Mouse (Mus musculus): ENCODE data around the gene Mgea5.

DNA sequence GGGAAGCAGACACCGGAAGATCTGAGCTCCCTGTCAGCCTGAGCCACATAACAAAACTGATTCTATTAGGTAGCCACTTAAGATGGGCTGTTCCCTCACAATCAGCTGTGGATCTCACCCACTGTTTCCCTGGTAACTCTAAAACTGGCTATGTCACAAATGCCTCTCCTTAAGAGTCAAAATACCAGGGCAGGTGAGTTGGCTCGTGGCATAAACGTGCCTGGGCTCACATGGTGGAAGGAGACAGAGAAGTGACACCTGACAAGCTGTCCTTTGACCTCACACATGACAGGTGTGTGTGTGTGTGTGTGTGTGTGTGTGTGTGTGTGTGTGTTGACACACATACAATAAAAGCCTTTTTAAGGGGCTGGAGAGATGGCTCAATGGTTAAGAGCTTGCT is 3.8 kb upstream of the Mgea5 start:
- TF ChIP-seq CTCF (IDR thresholded peaks at IDR 0.05 in 2 of 3, conservative IDR thresholded peaks at IDR 0.05 in 1 of 3; ENCODE audit: control insufficient read depth in 1 of 3, insufficient read depth in 1 of 3, low read depth in 2 of 3, low read length in 3 of 3, poor library complexity in 1 of 3, severe bottlenecking in 1 of 3), result no peak
- no peak for TF ChIP-seq POLR2A (IDR thresholded peaks at IDR 0.05; ENCODE audit: control insufficient read depth in 1 of 2, insufficient read depth in 1 of 2, low read depth in 1 of 2, low read length in 2 of 2, poor library complexity in 1 of 2)
- TF ChIP-seq MAFK (IDR thresholded peaks at IDR 0.05; ENCODE audit: borderline replicate concordance, low read depth, low read length), result no peak

Measured in MEL (cell line).